Comparison of ENCODE assay signal across 19 mouse cellular contexts in genomic region chr7:26707061-26707460, GRCm38 (mm10). TPM values are rescaled to one million over a fixed set of nuclear protein-coding genes. Genes with fewer than 3 reads are reported as not detected.
"Had no signal": no experiment of that assay in that cellular context is flagged by ENCODE, and none has a peak within 500 bp of the region (broad histone marks: within the 10 kb centered on the region; RNA-seq: fewer than 3 reads in every experiment).

No protein-coding gene starts in this region.

- ATAC-seq: liver, embryonic 12.5 days; midbrain, embryonic 15.5 days had no signal

- DNase-seq: kidney, postnatal 25 days; layer of hippocampus, adult 9-11 months; liver; lung, adult 18-20 months; lung, postnatal 10 days; lung, postnatal 4 days; right cerebral cortex, adult 18-20 months; right cerebral cortex, postnatal 14 days; right cerebral cortex, postnatal 4 days; thymus, adult 2 months; thymus, postnatal 14 days; thymus, postnatal 4 days had no signal

RNA-seq across cellular contexts. Expression of gene Cyp2b23, which starts 20.8 kb away (rescaled TPM):
- total RNA-seq: layer of hippocampus, adult 2 months; layer of hippocampus, postnatal 25 days; left cerebral cortex, adult 18-20 months; left cerebral cortex, postnatal 25 days; megakaryocyte, adult 5-6 weeks had no signal

RNA-seq across cellular contexts. Expression of gene Cyp2b19, which starts 49.9 kb away (rescaled TPM):
- total RNA-seq: layer of hippocampus, adult 2 months; layer of hippocampus, postnatal 25 days; left cerebral cortex, adult 18-20 months; left cerebral cortex, postnatal 25 days; megakaryocyte, adult 5-6 weeks had no signal
